Mouse (Mus musculus): ENCODE results near the gene Tango2. TPM values are rescaled to one million over a fixed set of nuclear protein-coding genes. Genes with fewer than 3 reads are reported as not detected.

The Tango2 gene
- 51.3 and 62.1 TPM in 2 replicates for polyA plus RNA-seq (2016; fragmentation: Nextera tagmentation; extraction: Ambion mirVana)

DNA sequence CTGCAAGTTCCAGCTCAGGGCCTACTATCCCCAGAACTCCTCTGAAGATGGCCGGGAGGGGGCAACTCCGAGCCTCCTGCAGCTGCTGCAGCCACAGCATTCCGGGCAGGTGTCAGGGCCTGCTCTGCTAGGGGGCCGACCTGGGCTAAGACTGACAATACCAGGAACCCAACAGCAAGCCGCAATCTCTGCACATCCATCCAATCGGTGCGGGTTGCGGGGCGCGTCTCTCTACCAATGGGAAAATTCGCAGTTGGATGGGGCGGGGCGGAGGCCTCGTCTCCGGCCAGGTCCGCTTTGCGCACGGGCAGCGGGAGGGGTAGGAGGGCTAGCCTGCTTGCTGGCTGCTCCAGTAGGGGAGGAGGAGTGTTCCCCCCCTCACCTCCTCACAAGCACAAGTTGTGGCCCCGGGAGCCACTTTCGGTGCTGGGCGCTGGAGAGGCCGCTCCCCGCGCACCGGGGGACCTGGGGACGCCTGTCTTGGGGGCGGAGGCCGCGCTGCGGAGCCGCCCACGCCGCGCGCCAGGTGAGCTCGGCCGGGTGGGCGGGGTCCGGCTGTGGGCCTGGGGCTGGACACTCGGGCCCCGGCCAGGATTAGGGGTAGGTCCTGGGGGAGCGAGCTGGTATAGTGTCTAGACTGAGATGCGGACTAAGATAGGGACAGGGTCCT lies at the start of gene Tango2, which contains the start of gene Arvcf:
TSS of gene Tango2 (minus strand) at position 173 of the 670 bp plus-strand sequence.
TSS of gene Arvcf (plus strand) at position 252 of the 670 bp plus-strand sequence.
- Histone ChIP-seq H3K27ac (peak within 1 kb of the TSS; percentile 85), H3K36me3 (no peaks in the 10 kb centered on the region), H3K4me3 (peak within 1 kb of the TSS; percentile 88), H3K27me3 (ENCODE audit: insufficient read depth, poor library complexity, severe bottlenecking) (peaks cover 48% of the 10 kb centered on the region), H3K9me3 (no peaks in the 10 kb centered on the region), H3K4me1 (peaks cover 37% of the 10 kb centered on the region)
- WGBS = under 1% methylated on average over 44 of the region's 44 CpGs
- DNase-seq (ENCODE audit: low spot score) = peak; percentile 96

DNA sequence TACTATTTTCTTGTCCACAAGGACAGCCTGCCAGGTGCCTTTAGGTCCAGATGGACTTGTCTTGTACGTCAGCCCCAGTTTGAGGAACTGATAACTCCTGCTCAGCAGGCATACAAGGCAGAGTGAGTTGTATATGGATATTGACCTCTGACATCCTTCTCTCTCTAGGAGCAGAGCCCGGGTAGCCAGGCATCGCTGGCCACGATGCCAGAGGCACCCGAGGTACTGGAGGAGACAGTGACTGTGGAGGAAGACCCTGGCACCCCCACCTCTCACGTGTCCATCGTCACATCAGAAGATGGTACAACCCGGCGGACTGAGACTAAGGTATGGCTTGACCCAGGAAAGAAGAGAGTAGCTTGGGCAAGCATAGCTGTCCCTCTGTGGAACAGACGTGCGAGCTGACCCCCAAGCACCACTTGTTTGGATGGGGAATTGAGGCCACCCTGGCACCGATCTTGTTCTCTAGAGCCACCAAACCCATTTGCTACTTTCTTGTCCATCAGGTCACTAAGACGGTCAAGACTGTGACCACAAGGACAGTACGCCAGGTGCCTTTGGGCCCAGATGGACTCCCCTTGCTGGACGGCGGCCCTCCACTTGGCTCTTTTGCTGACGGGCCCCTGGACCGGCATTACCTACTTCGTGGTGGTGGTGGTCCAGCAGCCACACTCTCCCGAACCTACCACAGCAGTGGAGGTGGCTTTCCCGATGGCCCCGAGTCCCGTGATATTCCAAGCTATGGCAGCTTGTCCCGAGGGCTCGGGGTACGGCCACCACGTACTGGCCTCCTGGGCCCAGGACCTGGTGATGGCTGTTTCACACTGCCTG lies 49.1 kb upstream of the Tango2 start:
- Histone ChIP-seq H3K4me3 (no peak overlapping the region), H3K4me1 (peaks cover 87% of the 10 kb centered on the region), H3K27ac (peak overlapping the region; percentile 88), H3K27me3 (ENCODE audit: insufficient read depth, poor library complexity, severe bottlenecking) (0 out of 2 replicates have a peak, but pooled peaks cover 4% of the 10 kb centered on the region), H3K9me3 (no peaks in the 10 kb centered on the region), H3K36me3 (peaks cover 46% of the 10 kb centered on the region)
- DNase-seq (ENCODE audit: low spot score) = no peak
- WGBS = 94% methylated on average over 27 of the region's 27 CpGs

DNA sequence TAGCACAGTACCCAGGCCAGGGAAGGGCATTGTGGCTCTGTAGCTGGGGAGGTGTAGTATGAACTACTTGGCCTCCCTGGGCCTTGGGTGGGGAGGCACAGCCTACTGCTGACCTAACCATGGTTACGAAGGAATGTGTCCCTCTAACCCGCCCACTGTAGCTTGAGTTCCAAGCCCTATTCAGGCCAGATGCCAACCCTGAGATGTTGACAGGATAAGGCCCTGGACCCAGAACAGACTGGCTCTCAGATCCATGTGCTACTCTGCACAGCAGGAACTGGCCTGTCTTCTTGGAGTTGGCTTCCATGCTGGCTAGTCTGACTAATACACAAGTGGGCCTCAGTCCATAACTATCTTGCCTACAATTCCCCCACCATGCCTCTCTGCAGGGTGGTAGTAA lies 48.3 kb upstream of the Tango2 start:
- Histone ChIP-seq H3K9me3 (no peaks in the 10 kb centered on the region), H3K27ac (peak overlapping the region; percentile 88), H3K4me1 (peaks cover 79% of the 10 kb centered on the region), H3K27me3 (ENCODE audit: insufficient read depth, poor library complexity, severe bottlenecking) (0 out of 2 replicates have a peak, but pooled peaks cover 4% of the 10 kb centered on the region), H3K36me3 (peaks cover 40% of the 10 kb centered on the region), H3K4me3 (peak overlapping the region; percentile 8; the same call in 1 of the 2 replicates)
- no peak for DNase-seq (ENCODE audit: low spot score)
- WGBS = 71% methylated on average over 2 of the region's 2 CpGs

DNA sequence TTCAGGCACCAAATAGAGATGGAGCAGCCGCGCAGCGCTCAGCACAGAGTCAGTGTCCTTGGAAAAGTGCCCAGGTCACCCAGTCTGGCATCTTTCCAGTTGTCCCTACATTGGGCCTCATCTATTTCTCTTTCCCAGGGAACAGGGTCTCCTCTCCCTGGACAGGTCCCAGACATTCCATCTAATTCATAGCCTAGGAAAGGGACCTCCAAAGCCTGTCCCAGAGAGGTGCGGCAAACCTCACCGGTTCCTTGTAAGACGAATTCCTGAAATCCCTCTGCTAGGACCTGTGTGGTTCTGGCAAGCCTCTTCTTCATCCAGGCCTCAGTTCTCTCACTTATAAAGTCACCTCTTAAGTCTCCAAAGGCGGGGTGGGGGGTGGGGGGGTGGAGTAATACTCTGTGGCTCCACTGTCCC lies 47.7 kb upstream of the Tango2 start:
- no peaks in the 10 kb centered on the region for H3K9me3 ChIP-seq
- H3K36me3 ChIP-seq = peaks cover 39% of the 10 kb centered on the region
- peak overlapping the region; percentile 88 for H3K27ac ChIP-seq
- WGBS = 26% methylated on average over 6 of the region's 7 CpGs
- no peak for DNase-seq (ENCODE audit: low spot score)
- peaks cover 74% of the 10 kb centered on the region for H3K4me1 ChIP-seq
- 0 out of 2 replicates have a peak, but pooled peaks cover 4% of the 10 kb centered on the region for H3K27me3 ChIP-seq (ENCODE audit: insufficient read depth, poor library complexity, severe bottlenecking)
- H3K4me3 ChIP-seq = peak overlapping the region; percentile 8; the same call in 1 of the 2 replicates

DNA sequence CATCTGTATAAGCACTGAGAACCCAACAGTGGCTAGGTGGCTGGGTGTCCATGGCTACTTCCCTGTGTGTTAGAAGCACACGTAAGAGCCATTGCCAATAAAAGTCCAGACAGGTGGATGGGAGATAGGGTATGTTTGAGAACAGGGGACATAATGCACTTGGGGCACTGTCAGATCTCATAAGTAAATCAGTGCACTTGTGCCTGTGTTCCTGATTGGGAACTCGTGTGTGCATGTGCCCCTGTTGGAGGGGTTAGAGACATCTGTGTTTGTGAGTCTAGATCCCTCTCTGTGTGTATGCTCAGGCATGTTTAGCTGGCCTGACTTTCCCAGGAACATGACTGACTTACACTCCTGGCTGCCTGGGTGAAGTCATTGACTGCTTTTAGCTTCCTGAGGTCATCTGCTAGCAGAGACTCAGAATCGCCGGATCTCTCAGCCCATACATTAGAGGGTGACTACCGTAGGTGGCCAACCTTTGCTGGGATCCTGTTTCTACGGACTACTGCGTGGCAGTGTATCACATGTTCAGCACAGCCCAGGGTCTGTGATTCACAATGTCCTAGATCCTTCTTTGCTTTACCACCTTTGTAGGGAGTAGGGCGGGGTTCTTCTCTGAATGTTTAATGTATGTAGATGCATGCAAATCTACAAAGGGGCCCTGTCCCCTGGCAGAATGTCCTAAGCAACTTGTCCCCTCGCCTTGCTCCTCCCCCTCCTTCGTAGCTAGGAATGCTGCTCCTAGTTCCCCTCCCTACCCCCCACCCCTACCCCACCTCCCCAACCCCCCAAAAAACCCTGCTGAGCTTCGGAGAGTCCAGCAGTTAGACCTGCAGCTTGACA lies 47.1 kb upstream of the Tango2 start:
- Histone ChIP-seq H3K4me1 (peaks cover 67% of the 10 kb centered on the region), H3K4me3 (peak overlapping the region; percentile 10), H3K27ac (peak overlapping the region; percentile 88)

DNA sequence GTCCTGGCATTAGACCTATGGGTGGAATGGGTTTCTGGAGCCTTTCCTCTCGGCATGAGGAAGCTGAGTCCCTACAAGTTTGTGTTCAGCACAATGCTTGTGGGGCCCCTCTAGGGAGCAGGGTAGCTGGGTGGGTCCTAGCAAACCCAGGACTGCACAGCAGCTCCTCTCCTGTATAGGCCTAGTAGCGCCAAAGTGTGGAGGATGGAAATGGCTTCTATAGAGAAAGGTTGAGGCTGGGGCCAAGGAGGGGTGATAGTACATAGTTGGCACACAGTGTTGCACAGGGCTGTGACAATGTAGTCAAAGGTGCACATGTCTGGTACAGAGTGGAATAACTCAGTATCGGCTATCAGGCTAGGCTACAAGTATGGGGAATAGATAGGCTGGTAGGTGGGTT lies 46.2 kb upstream of the Tango2 start:
- Histone ChIP-seq H3K27ac (peak overlapping the region; percentile 92), H3K9me3 (no peaks in the 10 kb centered on the region), H3K4me1 (peaks cover 62% of the 10 kb centered on the region), H3K27me3 (ENCODE audit: insufficient read depth, poor library complexity, severe bottlenecking) (0 out of 2 replicates have a peak, but pooled peaks cover 10% of the 10 kb centered on the region), H3K36me3 (peaks cover 23% of the 10 kb centered on the region), H3K4me3 (peak overlapping the region; percentile 71; the same call in 1 of the 2 replicates)
- no peak for DNase-seq (ENCODE audit: low spot score)
- WGBS = 85% methylated on average over 3 of the region's 3 CpGs

More for the DNA sequence above, 47.1 kb upstream of the Tango2 start:
- WGBS = 19% methylated on average over 11 of the region's 11 CpGs
- peaks cover 33% of the 10 kb centered on the region for H3K36me3 ChIP-seq
- peak; percentile 89 for DNase-seq (ENCODE audit: low spot score)
- H3K27me3 ChIP-seq (ENCODE audit: insufficient read depth, poor library complexity, severe bottlenecking) = 0 out of 2 replicates have a peak, but pooled peaks cover 5% of the 10 kb centered on the region
- no peaks in the 10 kb centered on the region for H3K9me3 ChIP-seq

DNA sequence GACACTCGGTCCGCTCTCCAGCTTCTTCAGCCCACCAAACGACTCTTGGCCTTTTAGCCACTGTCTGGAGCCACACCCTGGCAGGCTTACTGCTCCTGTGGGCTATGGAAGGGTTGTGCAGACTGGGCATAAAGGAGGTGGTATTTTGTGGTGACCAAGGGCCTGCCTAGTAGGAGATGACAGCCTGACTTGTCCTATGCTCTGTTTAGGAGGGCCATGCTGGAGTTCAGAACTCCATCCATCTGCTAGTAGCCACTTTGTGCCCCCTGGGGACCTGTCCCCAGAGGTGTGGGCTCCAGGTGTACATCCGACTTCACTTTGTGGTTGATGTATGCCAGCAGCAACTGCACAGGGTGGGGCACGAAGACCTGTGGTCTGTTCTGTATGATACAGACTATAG lies 45.7 kb upstream of the Tango2 start:
- H3K4me1 ChIP-seq = peaks cover 63% of the 10 kb centered on the region
- peak overlapping the region; percentile 92 for H3K27ac ChIP-seq
- peaks cover 19% of the 10 kb centered on the region for H3K36me3 ChIP-seq
- WGBS = 59% methylated on average over 5 of the region's 5 CpGs
- H3K4me3 ChIP-seq = peak overlapping the region; percentile 71
- H3K27me3 ChIP-seq (ENCODE audit: insufficient read depth, poor library complexity, severe bottlenecking) = 0 out of 2 replicates have a peak, but pooled peaks cover 10% of the 10 kb centered on the region
- no peaks in the 10 kb centered on the region for H3K9me3 ChIP-seq
- no peak for DNase-seq (ENCODE audit: low spot score)

DNA sequence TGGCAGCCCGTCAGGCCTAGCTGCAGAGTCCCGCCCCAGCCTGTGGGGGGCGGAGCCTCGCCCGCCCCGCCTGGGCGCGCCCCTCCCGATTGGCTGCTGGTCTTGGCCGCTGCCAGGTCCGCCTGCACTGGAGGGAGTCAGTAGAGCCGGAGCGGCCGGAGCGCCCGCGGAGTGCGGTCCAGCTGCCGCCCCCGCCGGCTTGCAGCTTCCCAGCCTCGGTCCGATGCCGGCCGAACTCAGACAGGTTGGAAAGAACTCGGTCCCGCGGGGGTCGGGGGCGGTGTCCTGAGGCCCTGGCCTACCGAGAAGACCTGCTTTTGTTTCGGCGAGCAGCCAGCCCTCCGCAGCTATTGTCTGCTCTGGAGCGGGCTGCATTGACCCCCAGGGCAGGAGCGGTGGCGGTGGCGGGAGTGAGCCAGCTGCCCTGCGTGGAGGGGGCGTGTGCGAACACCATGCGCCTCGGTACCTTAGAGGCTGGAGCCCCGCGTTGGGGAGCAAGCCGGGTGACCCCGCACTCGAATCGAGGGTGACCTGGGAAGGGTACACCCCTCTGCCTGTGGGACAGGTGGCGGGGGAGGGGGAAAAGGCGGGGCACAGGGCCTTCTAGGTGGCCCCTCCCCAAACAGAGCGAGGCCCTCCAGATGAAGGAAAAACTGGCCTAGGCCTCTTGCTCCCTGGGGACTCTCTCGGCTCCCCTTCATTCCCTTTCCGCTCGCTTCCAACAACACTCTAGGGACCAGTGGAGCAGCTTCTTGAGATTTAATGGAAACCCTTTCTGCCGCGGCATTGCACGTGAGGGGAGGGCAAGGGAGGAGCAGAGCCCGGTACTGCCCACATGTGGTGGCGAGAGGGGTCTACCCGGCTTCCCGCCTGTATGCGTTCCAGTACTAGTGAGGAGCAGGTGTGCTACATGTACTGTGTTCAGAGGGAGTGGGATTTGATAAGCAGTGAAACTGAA lies 44.8 kb upstream of the Tango2 start:
- peak overlapping the region; percentile 92 for H3K27ac ChIP-seq

DNA sequence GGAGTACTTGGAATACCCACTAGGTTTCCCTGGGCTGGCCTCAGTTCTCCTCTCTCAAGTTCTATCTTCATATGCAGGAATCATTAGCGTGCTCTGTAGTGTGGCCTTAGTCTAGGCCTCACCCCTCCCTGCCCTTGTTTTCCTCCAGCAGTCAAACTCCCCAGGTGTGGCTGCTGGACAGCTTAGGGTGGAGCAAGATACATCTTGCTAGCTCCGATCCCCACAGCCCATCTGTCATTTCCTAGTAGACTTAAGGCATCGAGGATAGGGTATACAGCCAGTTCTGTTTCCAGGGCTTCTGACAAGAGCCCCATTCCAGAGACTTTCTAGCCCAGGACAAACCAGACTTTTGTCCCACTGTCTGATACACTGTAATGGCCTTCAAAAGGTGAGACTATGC lies 43.8 kb upstream of the Tango2 start:
- DNase-seq (ENCODE audit: low spot score) = no peak
- no peaks in the 10 kb centered on the region for H3K9me3 ChIP-seq
- H3K4me1 ChIP-seq = peaks cover 72% of the 10 kb centered on the region
- H3K36me3 ChIP-seq = peaks cover under 1% of the 10 kb centered on the region; the same call in 1 of the 2 replicates
- no peak overlapping the region for H3K27ac ChIP-seq
- H3K27me3 ChIP-seq (ENCODE audit: insufficient read depth, poor library complexity, severe bottlenecking) = 0 out of 2 replicates have a peak, but pooled peaks cover 6% of the 10 kb centered on the region
- H3K4me3 ChIP-seq = no peak overlapping the region
- 76% methylated on average over 3 of the region's 3 CpGs for WGBS

More for the DNA sequence above, 44.8 kb upstream of the Tango2 start:
- WGBS = under 1% methylated on average over 63 of the region's 63 CpGs
- peaks cover 10% of the 10 kb centered on the region for H3K36me3 ChIP-seq
- no peaks in the 10 kb centered on the region for H3K9me3 ChIP-seq
- peaks cover 68% of the 10 kb centered on the region for H3K4me1 ChIP-seq
- peak; percentile 95 for DNase-seq (ENCODE audit: low spot score)
- peak overlapping the region; percentile 71 for H3K4me3 ChIP-seq
- H3K27me3 ChIP-seq (ENCODE audit: insufficient read depth, poor library complexity, severe bottlenecking) = 0 out of 2 replicates have a peak, but pooled peaks cover 6% of the 10 kb centered on the region

DNA sequence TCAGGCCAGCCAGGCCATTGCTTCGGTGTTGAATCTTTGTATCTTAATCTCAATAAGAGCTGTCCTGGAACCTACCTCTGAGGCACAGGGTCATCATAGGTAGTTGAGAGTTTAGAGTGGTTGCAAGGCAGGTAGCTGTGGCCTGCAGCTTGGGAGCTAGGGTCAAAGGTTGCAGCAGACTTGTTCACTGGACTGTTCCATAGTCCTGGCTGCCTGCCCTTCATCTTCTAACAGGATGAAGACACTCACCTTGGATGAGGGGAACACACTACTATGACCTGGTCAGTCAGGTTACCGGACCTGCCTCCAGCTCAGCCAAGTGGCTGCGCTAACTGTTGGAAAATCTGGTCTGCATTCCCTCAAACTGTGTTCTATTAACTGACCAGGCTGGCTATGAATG lies 43.2 kb upstream of the Tango2 start:
- no peak overlapping the region for H3K27ac ChIP-seq
- no peaks in the 10 kb centered on the region for H3K9me3 ChIP-seq
- no peak overlapping the region for H3K4me3 ChIP-seq
- no peaks in the 10 kb centered on the region for H3K36me3 ChIP-seq
- WGBS = 94% methylated on average over 3 of the region's 3 CpGs
- peaks cover 67% of the 10 kb centered on the region for H3K4me1 ChIP-seq
- 0 out of 2 replicates have a peak, but pooled peaks cover 6% of the 10 kb centered on the region for H3K27me3 ChIP-seq (ENCODE audit: insufficient read depth, poor library complexity, severe bottlenecking)
- DNase-seq (ENCODE audit: low spot score) = no peak

DNA sequence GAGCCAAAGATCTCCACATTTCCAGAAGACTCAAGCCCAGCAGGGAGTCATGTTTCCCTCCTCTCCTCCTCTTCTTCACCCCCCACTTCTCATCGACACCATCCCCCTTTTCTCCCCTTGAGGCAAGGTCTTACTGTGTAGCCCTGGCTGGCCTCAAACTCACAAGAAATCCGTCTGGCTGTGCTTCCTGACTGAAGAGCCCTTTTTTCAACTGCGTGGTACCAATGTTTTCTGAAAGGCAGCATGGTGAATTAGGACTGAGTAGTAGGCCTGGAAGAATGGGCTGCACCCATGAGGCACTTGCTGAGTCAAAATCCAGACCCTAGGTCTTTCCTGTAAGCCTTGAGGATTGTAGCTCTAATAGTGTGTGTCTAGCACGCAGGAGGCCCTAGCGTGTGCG lies 42.5 kb upstream of the Tango2 start:
- DNase-seq (ENCODE audit: low spot score) = no peak
- H3K27ac ChIP-seq = no peak overlapping the region
- H3K4me3 ChIP-seq = no peak overlapping the region
- H3K9me3 ChIP-seq = no peaks in the 10 kb centered on the region
- WGBS = 70% methylated on average over 6 of the region's 6 CpGs
- H3K27me3 ChIP-seq (ENCODE audit: insufficient read depth, poor library complexity, severe bottlenecking) = 0 out of 2 replicates have a peak, but pooled peaks cover 6% of the 10 kb centered on the region
- H3K36me3 ChIP-seq = no peaks in the 10 kb centered on the region
- H3K4me1 ChIP-seq = peaks cover 61% of the 10 kb centered on the region
